ENCODE assay signal across 11 mouse cellular contexts in the genomic region with DNA sequence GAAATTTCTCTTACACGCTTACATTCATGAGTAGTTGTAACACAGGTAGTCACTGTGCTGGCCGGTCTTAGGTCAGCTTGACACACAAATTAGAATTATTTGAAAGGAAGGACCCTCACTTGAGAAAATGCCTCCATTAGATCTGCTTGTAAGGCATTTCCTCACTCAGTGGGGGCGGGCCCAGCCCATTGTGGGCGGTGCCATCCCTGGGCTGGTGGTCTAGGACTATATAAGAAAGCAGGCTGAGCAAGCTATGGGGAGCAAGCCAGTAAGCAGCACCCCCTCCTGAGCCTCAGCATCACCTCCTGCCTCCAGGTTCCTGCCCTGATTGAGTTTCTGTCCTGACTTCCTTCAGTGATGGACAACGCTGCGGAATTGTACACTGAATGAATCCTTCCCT.
"Had no signal": no experiment of that assay in that cellular context is flagged by ENCODE, and none has a peak within 500 bp of the region (broad histone marks: within the 10 kb centered on the region; RNA-seq: fewer than 3 reads in every experiment).

No protein-coding gene starts in this region.

- H3K27me3 ChIP-seq: limb, embryonic 12.5 days; liver, embryonic 13.5 days; lung, embryonic 15.5 days had no signal

- ATAC-seq: intestine, embryonic 16.5 days; liver, postnatal 0 days had no signal

- H3K9me3 ChIP-seq: limb, embryonic 12.5 days; liver, embryonic 13.5 days; lung, embryonic 15.5 days had no signal

- H3K36me3 ChIP-seq: limb, embryonic 12.5 days; liver, embryonic 13.5 days; lung, embryonic 15.5 days had no signal

- H3K4me3 ChIP-seq: limb, embryonic 12.5 days; liver, embryonic 13.5 days; lung, embryonic 15.5 days had no signal

- H3K9ac ChIP-seq: limb, embryonic 12.5 days; liver, embryonic 13.5 days; liver, postnatal 0 days; lung, embryonic 15.5 days had no signal

- H3K27ac ChIP-seq: limb, embryonic 12.5 days; liver, embryonic 13.5 days; lung, embryonic 15.5 days; stomach, postnatal 0 days had no signal

- H3K4me2 ChIP-seq: limb, embryonic 12.5 days; liver, embryonic 13.5 days; lung, embryonic 15.5 days had no signal

- DNase-seq: kidney, adult 8-10 months; kidney, postnatal 25 days; liver; liver, embryonic 13.5 days; liver, postnatal 0 days; lung, postnatal 14 days; thymus, postnatal 14 days had no signal

- H3K4me1 ChIP-seq: limb, embryonic 12.5 days; liver, embryonic 13.5 days; lung, embryonic 15.5 days had no signal
